Comparison of ENCODE assay signal across 19 mouse cellular contexts in the genomic region with DNA sequence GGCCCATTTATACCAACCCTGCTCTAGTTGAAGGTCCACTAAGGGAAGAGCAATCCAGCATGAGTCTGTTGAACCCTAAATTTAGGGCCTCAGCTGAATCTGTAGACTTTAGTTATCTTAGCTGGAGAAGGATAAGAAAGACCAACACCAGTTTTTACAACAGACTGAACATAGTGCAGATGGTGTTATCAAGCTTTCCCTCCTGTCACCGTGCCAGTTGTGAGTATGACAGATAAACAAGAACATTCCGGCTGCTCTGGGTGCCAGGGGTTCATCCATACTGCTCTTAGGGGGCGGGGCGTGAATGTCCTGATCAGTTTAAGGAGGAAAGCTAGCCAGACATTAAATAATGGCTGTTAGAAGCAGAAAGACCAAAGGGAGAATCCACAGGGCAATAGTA. TPM values are rescaled to one million over a fixed set of nuclear protein-coding genes. Genes with fewer than 3 reads are reported as not detected.
DNase-seq lines count a peak whose midpoint lies in the region; ATAC-seq and TF ChIP-seq lines count a peak whose summit lies in the region.
"Had no signal": no experiment of that assay in that cellular context is flagged by ENCODE, and none has a peak within 500 bp of the region (broad histone marks: within the 10 kb centered on the region; RNA-seq: fewer than 3 reads in every experiment).

No protein-coding gene starts in this region.

- H3K4me2 ChIP-seq in intestine, embryonic 16.5 days (ENCODE audit: low read depth, low read length), result no peak overlapping the region
- H3K4me2 ChIP-seq in intestine, postnatal 0 days (replicated peaks; ENCODE audit: low read depth), result no peak overlapping the region
- peak overlapping the region; percentile 37 for H3K4me2 ChIP-seq in liver, embryonic 15.5 days
- H3K4me2 ChIP-seq in neural tube, embryonic 15.5 days, result no peak overlapping the region
- H3K4me2 ChIP-seq: forebrain, embryonic 15.5 days; limb, embryonic 12.5 days; neural tube, embryonic 13.5 days had no signal

- peaks cover 15% of the 10 kb centered on the region for H3K4me1 ChIP-seq in intestine, embryonic 16.5 days (ENCODE audit: control insufficient read depth, insufficient read depth, low read length)
- H3K4me1 ChIP-seq in intestine, postnatal 0 days (replicated peaks; ENCODE audit: control insufficient read depth, insufficient read depth, low read length), result peaks cover 10% of the 10 kb centered on the region; the same call in 1 of the 2 replicates
- peaks cover 56% of the 10 kb centered on the region for H3K4me1 ChIP-seq in liver, embryonic 15.5 days (replicated peaks)
- peaks cover 27% of the 10 kb centered on the region for H3K4me1 ChIP-seq in neural tube, embryonic 15.5 days

- no peak for TF ChIP-seq CTCF in intestine, postnatal 0 days (IDR thresholded peaks at IDR 0.05; ENCODE audit: low read depth)

- no peaks in the 10 kb centered on the region for H3K9me3 ChIP-seq in intestine, embryonic 16.5 days (ENCODE audit: control insufficient read depth, low read length)
- no peaks in the 10 kb centered on the region for H3K9me3 ChIP-seq in intestine, postnatal 0 days (ENCODE audit: control insufficient read depth)
- no peaks in the 10 kb centered on the region for H3K9me3 ChIP-seq in liver, embryonic 15.5 days (replicated peaks)
- H3K9me3 ChIP-seq in neural tube, embryonic 15.5 days (replicated peaks), result no peaks in the 10 kb centered on the region
- H3K9me3 ChIP-seq: forebrain, embryonic 15.5 days; limb, embryonic 12.5 days; neural tube, embryonic 13.5 days had no signal

- H3K27me3 ChIP-seq in intestine, embryonic 16.5 days (replicated peaks; ENCODE audit: control insufficient read depth, insufficient read depth, low read length), result no peaks in the 10 kb centered on the region
- no peaks in the 10 kb centered on the region for H3K27me3 ChIP-seq in intestine, postnatal 0 days (replicated peaks; ENCODE audit: control insufficient read depth, insufficient read depth, low read length)
- no peaks in the 10 kb centered on the region for H3K27me3 ChIP-seq in liver, embryonic 15.5 days
- no peaks in the 10 kb centered on the region for H3K27me3 ChIP-seq in neural tube, embryonic 15.5 days (replicated peaks)
- H3K27me3 ChIP-seq: forebrain, embryonic 15.5 days; limb, embryonic 12.5 days; neural tube, embryonic 13.5 days had no signal

- no peak overlapping the region for H3K27ac ChIP-seq in intestine, embryonic 16.5 days (ENCODE audit: low read length)
- no peak overlapping the region for H3K27ac ChIP-seq in intestine, postnatal 0 days (ENCODE audit: low read depth, low read length)
- H3K27ac ChIP-seq in liver, embryonic 15.5 days (replicated peaks), result peak overlapping the region; percentile 67
- H3K27ac ChIP-seq in neural tube, embryonic 15.5 days (replicated peaks), result no peak overlapping the region
- H3K27ac ChIP-seq: forebrain, embryonic 15.5 days; limb, embryonic 12.5 days; neural tube, embryonic 13.5 days had no signal

- no peak overlapping the region for H3K4me3 ChIP-seq in intestine, embryonic 16.5 days (ENCODE audit: low read length)
- H3K4me3 ChIP-seq in intestine, postnatal 0 days (ENCODE audit: low read depth, low read length), result no peak overlapping the region
- H3K4me3 ChIP-seq in liver, embryonic 15.5 days (replicated peaks), result no peak overlapping the region
- no peak overlapping the region for H3K4me3 ChIP-seq in neural tube, embryonic 15.5 days (replicated peaks)
- H3K4me3 ChIP-seq: forebrain, embryonic 15.5 days; limb, embryonic 12.5 days; neural tube, embryonic 13.5 days had no signal

- peaks cover 16% of the 10 kb centered on the region for H3K36me3 ChIP-seq in intestine, embryonic 16.5 days (ENCODE audit: control insufficient read depth, insufficient read depth, low read length)
- peaks cover 55% of the 10 kb centered on the region for H3K36me3 ChIP-seq in intestine, postnatal 0 days (ENCODE audit: control insufficient read depth, insufficient read depth)
- H3K36me3 ChIP-seq in liver, embryonic 15.5 days (replicated peaks), result peaks cover 61% of the 10 kb centered on the region
- H3K36me3 ChIP-seq in neural tube, embryonic 15.5 days, result peaks cover 61% of the 10 kb centered on the region

- DNase-seq in spleen, postnatal 4 days (ENCODE audit: low spot score in 2 of 2), result peak; percentile 62 to 68
- no peak for DNase-seq in spleen, adult 18-20 months
- DNase-seq in urinary bladder, postnatal 36 days (ENCODE audit: low spot score in 2 of 2), result no peak
- DNase-seq: adrenal gland, postnatal 36 days; cerebellum, adult 8-10 months; heart, postnatal 36 days; retina, postnatal 1 day had no signal

- WGBS in intestine, embryonic 16.5 days, result 71% methylated on average over 4 of the region's 4 CpGs
- WGBS in intestine, postnatal 0 days, result 47% methylated on average over 4 of the region's 4 CpGs
- WGBS in liver, embryonic 15.5 days (ENCODE audit: insufficient replicate concordance), result 24% methylated on average over 4 of the region's 4 CpGs
- 96% methylated on average over 4 of the region's 4 CpGs for WGBS in neural tube, embryonic 15.5 days

- H3K9ac ChIP-seq in intestine, embryonic 16.5 days (ENCODE audit: low read depth, low read length), result no peak overlapping the region
- no peak overlapping the region for H3K9ac ChIP-seq in intestine, postnatal 0 days (ENCODE audit: low read depth, low read length)
- H3K9ac ChIP-seq in liver, embryonic 15.5 days, result 0 out of 2 replicates have a peak overlapping the region, but pooled peaks have one; percentile 16
- no peak overlapping the region for H3K9ac ChIP-seq in neural tube, embryonic 15.5 days (replicated peaks)
- H3K9ac ChIP-seq: forebrain, embryonic 15.5 days; limb, embryonic 12.5 days; neural tube, embryonic 13.5 days had no signal

- ATAC-seq in intestine, embryonic 16.5 days, result peak; percentile 42; the same call in 1 of the 2 replicates
- ATAC-seq in intestine, postnatal 0 days, result no peak
- ATAC-seq in liver, embryonic 15.5 days (ENCODE audit: insufficient read depth), result peak; percentile 91
- peak; percentile 87 for ATAC-seq in megakaryocyte-erythroid progenitor cell, adult 5-6 weeks (replicated peaks; ENCODE audit: low FRiP score, low TSS enrichment, poor library complexity, severe bottlenecking)
- no peak for ATAC-seq in neural tube, embryonic 15.5 days (ENCODE audit: low FRiP score)
- ATAC-seq: forebrain, embryonic 15.5 days; inflammation-experienced regulatory T-cells, adult 6 months had no signal

RNA-seq across cellular contexts. Expression of gene Zxdc, which starts 5.4 kb away (rescaled TPM):
- polyA plus RNA-seq in intestine, embryonic 16.5 days (2015; fragmentation: Nextera tagmentation; extraction: Ambion mirVana), result 4.4 and 4.9 TPM in 2 replicates
- polyA plus RNA-seq in intestine, postnatal 0 days (2015; fragmentation: Nextera tagmentation; extraction: Ambion mirVana), result 5.0 and 5.3 TPM in 2 replicates
- polyA plus RNA-seq in liver, embryonic 15.5 days (2015; fragmentation: Nextera tagmentation; extraction: Ambion mirVana), result 2.9 and 3.0 TPM in 2 replicates
- total RNA-seq in megakaryocyte-erythroid progenitor cell, adult 5-6 weeks (2014; fragmentation: Nextera tagmentation), result 10.2 and 11.9 TPM in 2 replicates
- total RNA-seq in megakaryocyte-erythroid progenitor cell, adult 5-6 weeks (2017), result 8.0 and 8.9 TPM in 2 replicates
- polyA plus RNA-seq in neural tube, embryonic 15.5 days (2015; fragmentation: Nextera tagmentation; extraction: Ambion mirVana), result 8.1 and 10.4 TPM in 2 replicates

RNA-seq across cellular contexts. Expression of gene Uroc1, which starts 41.6 kb away (rescaled TPM):
- 0.12 and 0.65 TPM in 2 replicates for polyA plus RNA-seq in intestine, embryonic 16.5 days (2015; fragmentation: Nextera tagmentation; extraction: Ambion mirVana)
- polyA plus RNA-seq in intestine, postnatal 0 days (2015; fragmentation: Nextera tagmentation; extraction: Ambion mirVana), result 0.04 TPM in 1 of 2 replicates, not detected in the other
- polyA plus RNA-seq in liver, embryonic 15.5 days (2015; fragmentation: Nextera tagmentation; extraction: Ambion mirVana), result 23.2 and 28.9 TPM in 2 replicates
- not detected in 2 replicates for total RNA-seq in megakaryocyte-erythroid progenitor cell, adult 5-6 weeks (2014; fragmentation: Nextera tagmentation)
- total RNA-seq in megakaryocyte-erythroid progenitor cell, adult 5-6 weeks (2017), result not detected in 2 replicates
- 0.11 TPM in 1 of 2 replicates, not detected in the other for polyA plus RNA-seq in neural tube, embryonic 15.5 days (2015; fragmentation: Nextera tagmentation; extraction: Ambion mirVana)
- total RNA-seq: heart, postnatal 36 days; megakaryocyte, adult 5-6 weeks had no signal
- polyA plus RNA-seq: forebrain, embryonic 15.5 days; inflammation-experienced regulatory T-cells, adult 6 months; neural tube, embryonic 13.5 days; testis, adult 2 months had no signal

RNA-seq across cellular contexts. Expression of gene Chst13, which starts 49.7 kb away (rescaled TPM):
- 0.34 and 1.1 TPM in 2 replicates for polyA plus RNA-seq in intestine, embryonic 16.5 days (2015; fragmentation: Nextera tagmentation; extraction: Ambion mirVana)
- not detected in 2 replicates for polyA plus RNA-seq in intestine, postnatal 0 days (2015; fragmentation: Nextera tagmentation; extraction: Ambion mirVana)
- polyA plus RNA-seq in liver, embryonic 15.5 days (2015; fragmentation: Nextera tagmentation; extraction: Ambion mirVana), result 13.9 and 15.1 TPM in 2 replicates
- total RNA-seq in megakaryocyte-erythroid progenitor cell, adult 5-6 weeks (2014; fragmentation: Nextera tagmentation), result not detected in 2 replicates
- not detected in 2 replicates for total RNA-seq in megakaryocyte-erythroid progenitor cell, adult 5-6 weeks (2017)
- polyA plus RNA-seq in neural tube, embryonic 15.5 days (2015; fragmentation: Nextera tagmentation; extraction: Ambion mirVana), result 0.36 TPM in 2 replicates
- total RNA-seq: gastrocnemius, adult 8-10 months; heart, postnatal 36 days had no signal
- polyA plus RNA-seq: forebrain, embryonic 15.5 days; inflammation-experienced regulatory T-cells, adult 6 months; limb, embryonic 12.5 days had no signal

RNA-seq across cellular contexts. Expression of gene Cfap100, which starts 54.0 kb away (rescaled TPM):
- polyA plus RNA-seq in intestine, embryonic 16.5 days (2015; fragmentation: Nextera tagmentation; extraction: Ambion mirVana), result 0.27 and 0.32 TPM in 2 replicates
- polyA plus RNA-seq in intestine, postnatal 0 days (2015; fragmentation: Nextera tagmentation; extraction: Ambion mirVana), result 0.07 TPM in 1 of 2 replicates, not detected in the other
- 0.08 TPM in 1 of 2 replicates, not detected in the other for polyA plus RNA-seq in liver, embryonic 15.5 days (2015; fragmentation: Nextera tagmentation; extraction: Ambion mirVana)
- not detected in 2 replicates for total RNA-seq in megakaryocyte-erythroid progenitor cell, adult 5-6 weeks (2014; fragmentation: Nextera tagmentation)
- not detected in 2 replicates for total RNA-seq in megakaryocyte-erythroid progenitor cell, adult 5-6 weeks (2017)
- polyA plus RNA-seq in neural tube, embryonic 15.5 days (2015; fragmentation: Nextera tagmentation; extraction: Ambion mirVana), result 7.5 and 7.7 TPM in 2 replicates
- total RNA-seq: megakaryocyte, adult 5-6 weeks had no signal

Comparison
In these comparisons a context has a peak if more than half of its experiments do, and no peak if none do; other contexts are left out.
1. ATAC-seq: peak in intestine, embryonic 16.5 days (single experiment), liver, embryonic 15.5 days (single experiment) and megakaryocyte-erythroid progenitor cell, adult 5-6 weeks (single experiment); none in intestine, postnatal 0 days (single experiment) and neural tube, embryonic 15.5 days (single experiment).
2. DNase-seq: peak in spleen, postnatal 4 days (2 of 2); none in spleen, adult 18-20 months (0 of 2) and urinary bladder, postnatal 36 days (0 of 2).
3. RNA of gene Uroc1, which starts 41.6 kb away (polyA plus RNA-seq): 23.2 to 28.9 TPM in liver, embryonic 15.5 days; 0.12 to 0.65 TPM in intestine, embryonic 16.5 days, 0.04 TPM in intestine, postnatal 0 days and 0.11 TPM in neural tube, embryonic 15.5 days; every median in the first group is over 10 times any median in the second.